Mouse (Mus musculus) hindbrain, embryonic 11.5 days (tissue): ENCODE measurements at regions not wholly inside any gene's neighbourhood (a gene's known extent, or its start where the extent isn't known, plus 50 kb on each side); places are given as distances from the start of the nearest gene placed in this dataset.
A peak's percentile ranks its signal among the peaks of the same experiment; 100 is the strongest.

Source experiments
- ATAC-seq: fragments of 200-750 bp; cut with Nextera tagmentation; 2 replicates; pipeline ENCODE4 v1.8.0; 2017; ENCODE audit warnings: mild to moderate bottlenecking, moderate TSS enrichment, moderate library complexity; ENCODE audit not compliant: low FRiP score
- DNase-seq: peaks from one replicate; pipeline ENCODE4 v3.0.0-alpha.2; 2015; ENCODE audit warnings: low spot score
- H3K27ac ChIP-seq: fragments of 300-500 bp; sonication (generic); 2 replicates; pipeline ENCODE4 v1.5.1; 2014; ENCODE audit warnings: mild to moderate bottlenecking, low read depth, low read length
- H3K27me3 ChIP-seq: fragments of 300-500 bp; sonication (generic); 2 replicates; pipeline ENCODE4 v1.6.1; 2014; ENCODE audit warnings: mild to moderate bottlenecking, low read length, moderate library complexity, mixed read lengths; ENCODE audit not compliant: control insufficient read depth, insufficient read depth
- H3K36me3 ChIP-seq: fragments of 300-500 bp; sonication (generic); 2 replicates; pipeline ENCODE4 v1.6.1; 2014; ENCODE audit warnings: mild to moderate bottlenecking, low read length, moderate library complexity, mixed read lengths; ENCODE audit not compliant: control insufficient read depth, insufficient read depth
- H3K4me1 ChIP-seq: fragments of 300-500 bp; sonication (generic); replicated peaks from 2 replicates; pipeline ENCODE4 v1.6.1; 2014; ENCODE audit warnings: low read length, mixed read lengths; ENCODE audit not compliant: control insufficient read depth, insufficient read depth
- H3K4me2 ChIP-seq: fragments of 300-500 bp; sonication (generic); replicated peaks from 2 replicates; pipeline ENCODE4 v1.6.1; 2014; ENCODE audit warnings: mild to moderate bottlenecking, low read depth, low read length
- H3K4me3 ChIP-seq: fragments of 300-500 bp; sonication (generic); 2 replicates; pipeline ENCODE4 v1.5.1; 2014; ENCODE audit warnings: low read depth, low read length
- H3K9ac ChIP-seq: fragments of 300-500 bp; sonication (generic); 2 replicates; pipeline ENCODE4 v1.6.1; 2014; ENCODE audit warnings: low read depth, low read length
- H3K9me3 ChIP-seq: fragments of 300-500 bp; sonication (generic); 2 replicates; pipeline ENCODE4 v1.6.1; 2016; ENCODE audit warnings: low read length; ENCODE audit not compliant: control insufficient read depth
- WGBS: fragments of 180-500 bp; shearing (Covaris S2); extraction: QIAGEN DNeasy Blood & Tissue Kit; methylation state at CpG from one replicate; pipeline ENCODE4 v1.1.7; 2014; 5-methylcytosine and 5-hydroxymethylcytosine counted together

- 93% methylated on average over 2 of the region's 2 CpGs for WGBS
- Histone ChIP-seq H3K27ac (no peak overlapping the region), H3K4me2 (no peak overlapping the region), H3K9ac (no peak overlapping the region), H3K9me3 (no peaks in the 10 kb centered on the region), H3K27me3 (no peaks in the 10 kb centered on the region), H3K36me3 (no peaks in the 10 kb centered on the region), H3K4me1 (no peaks in the 10 kb centered on the region), H3K4me3 (no peak overlapping the region)
- DNase-seq, result no peak
- no peak for ATAC-seq
Observed at GRCm38 (mm10) chr1:157018726-157019125, 79.3 kb upstream of the Ralgps2 start.

- DNase-seq, result no peak
- no peaks in the 10 kb centered on the region for H3K36me3 ChIP-seq
- H3K27ac ChIP-seq, result no peak overlapping the region
- 74% methylated on average over 13 of the region's 13 CpGs for WGBS
- H3K27me3 ChIP-seq, result no peaks in the 10 kb centered on the region
- H3K4me2 ChIP-seq, result no peak overlapping the region
- ATAC-seq, result no peak
- no peak overlapping the region for H3K9ac ChIP-seq
- no peaks in the 10 kb centered on the region for H3K4me1 ChIP-seq
- no peak overlapping the region for H3K4me3 ChIP-seq
- no peaks in the 10 kb centered on the region for H3K9me3 ChIP-seq
Observed at GRCm38 (mm10) chr1:157017198-157017994, 78.0 kb upstream of the Ralgps2 start.

- Histone ChIP-seq H3K9me3 (no peaks in the 10 kb centered on the region), H3K9ac (no peak overlapping the region), H3K4me3 (no peak overlapping the region), H3K27me3 (no peaks in the 10 kb centered on the region), H3K4me2 (no peak overlapping the region), H3K27ac (no peak overlapping the region), H3K36me3 (no peaks in the 10 kb centered on the region), H3K4me1 (no peaks in the 10 kb centered on the region)
- DNase-seq (peak; percentile 36), ATAC-seq (no peak)
- WGBS, result 31% methylated on average over 8 of the region's 8 CpGs
Observed at GRCm38 (mm10) chr1:157016625-157017024, 77.2 kb upstream of the Ralgps2 start.

GRCm38 (mm10) chr1:157014532-157015497, 75.4 kb upstream of the Ralgps2 start:
- ATAC-seq (no peak), DNase-seq (no peak)
- Histone ChIP-seq H3K9me3 (no peaks in the 10 kb centered on the region), H3K27ac (no peak overlapping the region), H3K27me3 (no peaks in the 10 kb centered on the region), H3K4me1 (no peaks in the 10 kb centered on the region), H3K4me2 (no peak overlapping the region), H3K4me3 (no peak overlapping the region), H3K9ac (no peak overlapping the region), H3K36me3 (no peaks in the 10 kb centered on the region)
- 90% methylated on average over 17 of the region's 17 CpGs for WGBS

- ATAC-seq (no peak), DNase-seq (no peak)
- Histone ChIP-seq H3K27me3 (no peaks in the 10 kb centered on the region), H3K4me2 (no peak overlapping the region), H3K36me3 (no peaks in the 10 kb centered on the region), H3K4me3 (no peak overlapping the region), H3K9me3 (no peaks in the 10 kb centered on the region), H3K9ac (no peak overlapping the region), H3K27ac (no peak overlapping the region), H3K4me1 (no peaks in the 10 kb centered on the region)
- 80% methylated on average over 7 of the region's 7 CpGs for WGBS
Observed at GRCm38 (mm10) chr1:157013669-157014048, 74.2 kb upstream of the Ralgps2 start.

- no peak for DNase-seq
- no peak overlapping the region for H3K9ac ChIP-seq
- H3K4me3 ChIP-seq, result no peak overlapping the region
- no peaks in the 10 kb centered on the region for H3K9me3 ChIP-seq
- no peaks in the 10 kb centered on the region for H3K27me3 ChIP-seq
- no peak for ATAC-seq
- H3K36me3 ChIP-seq, result no peaks in the 10 kb centered on the region
- 75% methylated on average over 7 of the region's 7 CpGs for WGBS
- no peak overlapping the region for H3K4me2 ChIP-seq
- no peak overlapping the region for H3K27ac ChIP-seq
- H3K4me1 ChIP-seq, result no peaks in the 10 kb centered on the region
Observed at GRCm38 (mm10) chr1:157012950-157013668, 73.7 kb upstream of the Ralgps2 start.

GRCm38 (mm10) chr1:157011226-157011625, 71.8 kb upstream of the Ralgps2 start:
- WGBS, result 91% methylated on average over 6 of the region's 6 CpGs
- no peak overlapping the region for H3K9ac ChIP-seq
- no peak for ATAC-seq
- H3K36me3 ChIP-seq, result no peaks in the 10 kb centered on the region
- no peaks in the 10 kb centered on the region for H3K9me3 ChIP-seq
- H3K27ac ChIP-seq, result no peak overlapping the region
- H3K27me3 ChIP-seq, result no peaks in the 10 kb centered on the region
- H3K4me1 ChIP-seq, result no peaks in the 10 kb centered on the region
- no peak for DNase-seq
- H3K4me2 ChIP-seq, result no peak overlapping the region
- no peak overlapping the region for H3K4me3 ChIP-seq

- H3K4me1 ChIP-seq, result no peaks in the 10 kb centered on the region
- DNase-seq, result no peak
- H3K27ac ChIP-seq, result no peak overlapping the region
- H3K9me3 ChIP-seq, result no peaks in the 10 kb centered on the region
- no peak for ATAC-seq
- no peaks in the 10 kb centered on the region for H3K36me3 ChIP-seq
- 85% methylated on average over 9 of the region's 9 CpGs for WGBS
- no peak overlapping the region for H3K9ac ChIP-seq
- no peaks in the 10 kb centered on the region for H3K27me3 ChIP-seq
- H3K4me3 ChIP-seq, result no peak overlapping the region
- H3K4me2 ChIP-seq, result no peak overlapping the region
Observed at GRCm38 (mm10) chr1:157009427-157009826, 70.0 kb upstream of the Ralgps2 start.
